Mouse (Mus musculus) left cerebral cortex, adult 2 months (tissue): ENCODE measurements at regions not wholly inside any gene's neighbourhood (a gene's known extent, or its start where the extent isn't known, plus 50 kb on each side); places are given as distances from the start of the nearest gene placed in this dataset.

Source experiments
- DNase-seq, 2 experiments: peaks; one replicate each; pipeline ENCODE4 v3.0.0; 2021 to 2022; ENCODE audit warnings: low spot score in 2 of 2, mixed read lengths in 1 of 2; ENCODE audit errors: extremely low spot score in 1 of 2
- H3K27ac ChIP-seq: fragments of 200-600 bp; 2 replicates; pipeline ENCODE4 v1.8.1; 2022
- H3K4me3 ChIP-seq: fragments of 200-600 bp; 2 replicates; pipeline ENCODE4 v1.8.1; 2022
- CTCF ChIP-seq: fragments of 200-600 bp; IDR thresholded peaks from 2 replicates; pipeline ENCODE4 v1.8.1; 2022; ENCODE audit warnings: antibody characterized with exemption, mild to moderate bottlenecking, moderate library complexity
- intact Hi-C: fragments of 180-260 bp; cut with DNase I; formaldehyde crosslinking; loops from one replicate; pipeline ENCODE4 v1.15.1; 2025

GRCm38 (mm10) chr10:51233592-51233991, 246.8 kb upstream of the Gm49339 start:
- Histone ChIP-seq H3K4me3 (no peak overlapping the region), H3K27ac (no peak overlapping the region)
- no peak for TF ChIP-seq CTCF
- intact Hi-C loops, result no loop called here
- no peak for DNase-seq

- H3K27ac ChIP-seq, result no peak overlapping the region
- no peak for TF ChIP-seq CTCF
- no peak for DNase-seq
- no peak overlapping the region for H3K4me3 ChIP-seq
- intact Hi-C loops, result no loop called here
Measured at GRCm38 (mm10) chr10:51235586-51236575, 244.5 kb upstream of the Gm49339 start.

DNA sequence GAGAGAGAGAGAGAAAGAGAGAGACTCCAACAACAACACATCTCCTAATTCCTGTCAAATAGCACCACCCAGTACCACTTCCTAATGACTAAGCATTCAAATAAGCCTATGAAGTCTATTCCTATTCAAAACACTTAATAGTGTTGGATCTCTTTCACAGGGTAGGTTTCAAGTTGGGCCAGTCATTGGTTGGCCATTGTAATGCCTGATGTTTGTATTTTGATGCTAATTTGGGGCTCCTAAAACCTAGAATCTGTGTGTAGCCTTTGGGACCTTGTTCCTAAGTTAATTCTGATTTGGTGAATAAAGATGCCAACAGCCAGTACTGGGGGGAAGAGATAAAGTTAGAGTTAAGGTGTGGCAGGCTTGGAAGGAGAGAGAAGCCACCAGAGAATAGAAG, 242.3 kb upstream of the Gm49339 start:
- no peak for TF ChIP-seq CTCF
- intact Hi-C loops, result no loop called here
- no peak overlapping the region for H3K27ac ChIP-seq
- H3K4me3 ChIP-seq, result no peak overlapping the region
- no peak for DNase-seq

- intact Hi-C loops, result no loop called here
- TF ChIP-seq CTCF, result no peak; the same call in 1 of the 2 replicates
- Histone ChIP-seq H3K4me3 (no peak overlapping the region), H3K27ac (no peak overlapping the region)
- no peak for DNase-seq
Measured at GRCm38 (mm10) chr10:51253439-51253838, 227.0 kb upstream of the Gm49339 start.

GRCm38 (mm10) chr10:51257587-51258049, 222.8 kb upstream of the Gm49339 start:
- no peak overlapping the region for H3K27ac ChIP-seq
- TF ChIP-seq CTCF, result no peak
- intact Hi-C loops, result no loop called here
- H3K4me3 ChIP-seq, result no peak overlapping the region
- DNase-seq, result no peak

- intact Hi-C loops, result loop anchor here (10.0 kb wide), 1 partner anchor 377 kb away; the partner anchor contains the start of gene Sim1
- Histone ChIP-seq H3K27ac (no peak overlapping the region), H3K4me3 (no peak overlapping the region)
- peak; percentile 26 to 34 for DNase-seq
- no peak for TF ChIP-seq CTCF
Measured at GRCm38 (mm10) chr10:51271364-51271763, 209.0 kb upstream of the Gm49339 start.

DNA sequence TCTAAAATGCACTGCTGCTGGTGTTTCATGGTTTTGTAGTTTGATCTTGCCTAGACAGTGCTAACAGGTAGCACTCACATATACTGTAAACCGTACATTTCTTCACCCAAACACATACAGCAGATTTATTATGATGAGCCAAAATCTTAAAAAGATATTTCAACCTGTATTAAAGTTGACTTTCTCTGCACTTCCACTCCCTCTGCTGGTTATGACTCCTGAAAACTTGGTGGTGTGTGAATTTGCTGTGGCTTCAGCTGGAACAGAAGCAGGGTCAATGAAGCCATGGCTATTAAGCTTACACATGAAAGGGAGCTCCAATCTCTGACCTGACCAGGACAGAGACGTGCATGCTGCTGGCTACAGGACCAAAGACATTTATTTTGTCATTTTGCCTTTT, 202.2 kb upstream of the Gm49339 start:
- DNase-seq, result no peak
- intact Hi-C loops, result loop anchor here (10.0 kb wide), 1 partner anchor 383 kb away; the partner anchor contains the start of gene Sim1
- no peak overlapping the region for H3K27ac ChIP-seq
- no peak overlapping the region for H3K4me3 ChIP-seq
- peak; percentile 31 for TF ChIP-seq CTCF

DNA sequence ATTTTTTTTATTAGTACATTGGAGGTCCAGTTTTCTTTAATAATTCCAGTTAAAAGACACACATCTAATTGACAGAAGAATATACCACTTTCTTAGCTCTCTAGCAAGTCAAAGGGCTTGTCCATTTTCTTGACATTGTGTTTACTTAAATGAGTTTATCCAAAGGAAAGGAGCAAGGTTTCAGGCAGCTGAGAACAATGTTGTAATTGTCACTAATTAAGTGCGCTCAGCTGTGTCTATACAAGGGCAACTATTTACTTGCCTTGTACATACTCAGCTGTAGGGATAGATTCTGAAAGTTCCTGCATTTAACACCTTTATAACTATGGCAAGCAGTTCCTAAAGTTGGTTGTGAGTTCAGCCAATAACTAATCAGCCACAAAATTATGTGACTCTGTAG, 198.0 kb upstream of the Gm49339 start:
- no peak for TF ChIP-seq CTCF
- Histone ChIP-seq H3K4me3 (no peak overlapping the region), H3K27ac (no peak overlapping the region)
- intact Hi-C loops, result no loop called here
- no peak for DNase-seq

DNA sequence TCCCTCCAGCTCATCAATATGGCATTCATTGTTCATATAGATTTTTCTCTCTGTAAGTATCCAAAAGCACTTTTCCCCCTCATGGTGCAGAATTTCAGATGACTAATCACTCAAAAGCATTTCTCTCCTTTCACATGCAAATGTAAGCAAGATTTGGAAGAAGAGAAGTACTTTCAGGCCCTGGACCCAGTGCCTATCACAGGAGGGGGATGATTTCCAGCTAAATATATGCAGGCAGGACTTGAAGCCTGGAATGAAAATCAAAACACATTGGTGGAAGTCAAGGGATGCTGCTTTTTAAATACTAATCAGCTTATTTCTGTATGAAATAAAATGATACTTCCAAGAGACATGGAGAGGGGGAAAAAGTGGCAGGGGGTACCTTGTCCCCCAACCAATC, 195.9 kb upstream of the Gm49339 start:
- no peak for TF ChIP-seq CTCF
- no peak for DNase-seq

DNA sequence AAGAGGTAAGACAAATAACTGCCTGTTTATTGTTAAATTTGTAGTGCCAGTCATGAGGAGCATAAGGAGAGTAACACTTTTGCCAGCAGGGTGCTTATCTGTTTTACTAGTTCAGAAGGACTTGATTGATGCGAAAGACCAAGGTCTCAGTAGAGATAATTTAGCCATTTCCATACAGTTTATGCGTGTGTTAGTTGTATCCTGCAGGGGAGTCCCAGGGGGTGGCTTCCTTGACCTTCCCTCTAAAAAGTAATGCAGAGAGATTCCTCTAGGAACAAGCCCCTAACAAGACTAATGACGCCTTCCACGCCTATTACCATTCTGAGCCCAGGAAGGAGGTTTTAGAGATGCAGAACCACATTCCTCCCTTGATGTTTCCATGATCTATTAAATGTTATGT, 192.6 kb upstream of the Gm49339 start:
- intact Hi-C loops, result no loop called here
- Histone ChIP-seq H3K27ac (no peak overlapping the region), H3K4me3 (no peak overlapping the region)
- no peak for DNase-seq
- no peak for TF ChIP-seq CTCF

More for the DNA sequence above, 195.9 kb upstream of the Gm49339 start:
- Histone ChIP-seq H3K27ac (no peak overlapping the region), H3K4me3 (no peak overlapping the region)
- intact Hi-C loops, result no loop called here

- no peak for DNase-seq
- intact Hi-C loops, result loop anchor here (2.0 kb wide), 1 partner anchor 587 kb away; no protein-coding TSS in a partner anchor
- Histone ChIP-seq H3K27ac (no peak overlapping the region), H3K4me3 (no peak overlapping the region)
- peak; percentile 44 for TF ChIP-seq CTCF
Measured at GRCm38 (mm10) chr10:51291412-51292207, 188.8 kb upstream of the Gm49339 start.

GRCm38 (mm10) chr10:51312814-51313213, 167.6 kb upstream of the Gm49339 start:
- intact Hi-C loops, result no loop called here
- no peak for DNase-seq
- H3K4me3 ChIP-seq, result no peak overlapping the region
- TF ChIP-seq CTCF, result no peak
- no peak overlapping the region for H3K27ac ChIP-seq
